Comparison of ENCODE assay signal across 1 mouse cellular context in the genomic region with DNA sequence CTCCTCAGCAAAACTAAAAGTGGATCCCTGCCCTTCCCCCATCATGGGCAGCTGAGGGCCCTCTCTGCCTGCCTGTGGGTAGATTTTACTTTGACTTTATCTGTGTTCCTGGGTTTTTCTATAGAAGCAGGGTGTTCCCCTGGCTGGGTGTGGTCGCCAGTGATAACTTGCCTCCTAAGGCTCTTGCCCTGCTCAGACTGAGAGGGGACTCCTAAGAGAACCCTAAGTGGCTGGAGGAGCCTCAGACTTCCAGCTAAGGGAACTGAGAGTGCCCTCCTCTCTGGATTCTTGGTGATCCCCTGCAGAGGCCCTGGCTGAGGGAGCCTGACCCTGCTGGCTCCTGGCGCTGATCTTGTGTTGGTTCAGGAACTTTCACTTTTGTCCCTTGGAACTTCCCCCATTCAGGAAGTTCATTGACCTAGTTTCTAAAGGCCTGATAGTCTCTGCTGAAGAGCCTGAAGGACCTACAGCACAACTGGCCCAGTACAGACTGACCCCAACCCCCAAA.
TF ChIP-seq lines count a peak whose summit lies in the region.

No protein-coding gene starts in this region.

TF ChIP-seq in MEL, 35 proteins besides CTCF, POLR2A, EP300 and RAD21 (continued from another document):
- TF ChIP-seq TBP (IDR thresholded peaks at IDR 0.05; ENCODE audit: low read depth, low read length) (peak; percentile 91), BHLHE40 (IDR thresholded peaks at IDR 0.05; ENCODE audit: borderline replicate concordance, low read depth, low read length) (peak; percentile 73; the same call in 1 of the 2 replicates), NELFE (IDR thresholded peaks at IDR 0.05; ENCODE audit: low read depth, low read length) (peak; percentile 83), ETS1 (IDR thresholded peaks at IDR 0.05; ENCODE audit: low read depth, low read length) (peak; percentile 95), CHD1 (IDR thresholded peaks at IDR 0.05; ENCODE audit: low read depth, low read length) (no peak; the same call in 1 of the 2 replicates), TCF12 (IDR thresholded peaks at IDR 0.05; ENCODE audit: low read depth, low read length) (peak; percentile 90), MAFK (IDR thresholded peaks at IDR 0.05; ENCODE audit: borderline replicate concordance, low read depth, low read length) (no peak), POLR2AphosphoS2 (IDR thresholded peaks at IDR 0.05; ENCODE audit: low read length) (peak; percentile 81), MYB (IDR thresholded peaks at IDR 0.05; ENCODE audit: low read depth, low read length) (peak; percentile 32; the same call in 1 of the 2 replicates), MAX (IDR thresholded peaks at IDR 0.05; ENCODE audit: low read length) (no peak)
